Mouse (Mus musculus) bone marrow, adult 2 months (tissue): Measurements from ENCODE around the gene Hist2h2ab.

ENCODE experiments used
- CTCF ChIP-seq: fragments of 200-500 bp; IDR thresholded peaks from 2 replicates; pipeline ENCODE4 v1.5.1; 2011; ENCODE audit warnings: low read length, control low read depth; ENCODE audit not compliant: control insufficient read depth, insufficient read depth
- POLR2A ChIP-seq: fragments of 200-500 bp; IDR thresholded peaks from 2 replicates; pipeline ENCODE4 v1.6.1; 2011; ENCODE audit warnings: low read depth, mild to moderate bottlenecking, control low read depth, low read length, borderline replicate concordance; ENCODE audit not compliant: control insufficient read depth

- TF ChIP-seq CTCF (no peak), POLR2A (no peak)
These were observed 11.5 kb downstream of the Hist2h2ab start for GRCm38 (mm10) chr3:96230910-96231757.
